9 mouse cellular contexts compared by ENCODE assay signal in genomic region chr4:102591798-102592197, GRCm38 (mm10).
DNase-seq lines count a peak whose midpoint lies in the region; ATAC-seq and TF ChIP-seq lines count a peak whose summit lies in the region.
"Had no signal": no experiment of that assay in that cellular context is flagged by ENCODE, and none has a peak within 500 bp of the region (broad histone marks: within the 10 kb centered on the region; RNA-seq: fewer than 3 reads in every experiment).

No protein-coding gene starts in this region.

- intact Hi-C loops in left cerebral cortex, adult 2 months (cut with DNase I) = loop anchor here (1.0 to 2.0 kb wide), 2 partner anchors 59 to 80 kb away; no protein-coding TSS in a partner anchor
- intact Hi-C loops in left cerebral cortex, postnatal 4 days (cut with DNase I) = loop anchor here (10.0 kb wide), 1 partner anchor 97 kb away; no protein-coding TSS in a partner anchor

- 0 out of 2 replicates have a peak overlapping the region, but pooled peaks have one; percentile 0 for H3K9ac ChIP-seq in hindbrain, embryonic 12.5 days
- H3K9ac ChIP-seq in midbrain, embryonic 16.5 days (ENCODE audit: low read depth, low read length) = peak overlapping the region; percentile 45

- peak overlapping the region; percentile 15; the same call in 1 of the 2 replicates for H3K4me2 ChIP-seq in hindbrain, embryonic 12.5 days (replicated peaks)
- H3K4me2 ChIP-seq in midbrain, embryonic 16.5 days (ENCODE audit: low read length) = peak overlapping the region; percentile 60

- H3K27me3 ChIP-seq in hindbrain, embryonic 12.5 days = no peaks in the 10 kb centered on the region
- H3K27me3 ChIP-seq in midbrain, embryonic 16.5 days (ENCODE audit: control insufficient read depth, insufficient read depth, low read depth, low read length) = no peaks in the 10 kb centered on the region

- no peak for TF ChIP-seq CTCF in left cerebral cortex, adult 2 months (IDR thresholded peaks at IDR 0.05)

- peak overlapping the region; percentile 90 for H3K27ac ChIP-seq in left cerebral cortex, adult 2 months
- H3K27ac ChIP-seq in hindbrain, embryonic 12.5 days = peak overlapping the region; percentile 35; the same call in 1 of the 2 replicates
- peak overlapping the region; percentile 76 for H3K27ac ChIP-seq in midbrain, embryonic 16.5 days (ENCODE audit: low read length)

- no peak for ATAC-seq in hindbrain, embryonic 12.5 days (ENCODE audit: low FRiP score)
- ATAC-seq in midbrain, embryonic 16.5 days = peak; percentile 52

- peak overlapping the region; percentile 54 for H3K4me3 ChIP-seq in left cerebral cortex, adult 2 months
- no peak overlapping the region for H3K4me3 ChIP-seq in hindbrain, embryonic 12.5 days
- H3K4me3 ChIP-seq in midbrain, embryonic 16.5 days (ENCODE audit: low read depth, low read length) = peak overlapping the region; percentile 37

- peak; percentile 46 to 47 for DNase-seq in left cerebral cortex, adult 2 months (ENCODE audit: extremely low spot score in 1 of 2, low spot score in 2 of 2)
- no peak for DNase-seq in left cerebral cortex, postnatal 4 days
- peak; percentile 79 for DNase-seq in testis, postnatal 14 days (ENCODE audit: low spot score)
- no peak for DNase-seq in lung, postnatal 14 days
- DNase-seq in liver = no peak
- DNase-seq: adrenal gland, adult 8-10 months; embryo, embryonic 11 days had no signal

- H3K36me3 ChIP-seq in hindbrain, embryonic 12.5 days = 0 out of 2 replicates have a peak, but pooled peaks cover 4% of the 10 kb centered on the region
- peaks cover 3% of the 10 kb centered on the region; the same call in 1 of the 2 replicates for H3K36me3 ChIP-seq in midbrain, embryonic 16.5 days (ENCODE audit: control insufficient read depth, insufficient read depth, low read length)

- WGBS in hindbrain, embryonic 12.5 days = 44% methylated on average over 4 of the region's 4 CpGs
- 21% methylated on average over 4 of the region's 4 CpGs for WGBS in midbrain, embryonic 16.5 days

- H3K9me3 ChIP-seq in hindbrain, embryonic 12.5 days (replicated peaks) = no peaks in the 10 kb centered on the region
- H3K9me3 ChIP-seq in midbrain, embryonic 16.5 days (replicated peaks; ENCODE audit: control insufficient read depth, low read length, poor library complexity, severe bottlenecking) = no peaks in the 10 kb centered on the region

- peaks cover 30% of the 10 kb centered on the region for H3K4me1 ChIP-seq in hindbrain, embryonic 12.5 days
- peaks cover 48% of the 10 kb centered on the region for H3K4me1 ChIP-seq in midbrain, embryonic 16.5 days (ENCODE audit: control insufficient read depth, insufficient read depth, low read length)

Comparison
In these comparisons a context has a peak if more than half of its experiments do, and no peak if none do; other contexts are left out.
1. DNase-seq: peak in left cerebral cortex, adult 2 months (2 of 2) and testis, postnatal 14 days (single experiment); none in left cerebral cortex, postnatal 4 days (single experiment), lung, postnatal 14 days (single experiment) and liver (single experiment).
2. H3K27ac ChIP-seq: peak in every context shown above with its lines; median percentile 90 in left cerebral cortex, adult 2 months; 76 in midbrain, embryonic 16.5 days; 35 in hindbrain, embryonic 12.5 days.